Mouse (Mus musculus): ENCODE data around the gene Mrgprh. TPM values are rescaled to one million over a fixed set of nuclear protein-coding genes. Genes with fewer than 3 reads are reported as not detected.
A peak's percentile ranks its signal among the peaks of the same experiment; 100 is the strongest.

Gene Mrgprh
- polyA plus RNA-seq, 1 experiment from 2014 or later, result 0.10 TPM

GRCm38 (mm10) chr17:12858072-12858471 lies 17.8 kb upstream of the Mrgprh start:
- Histone ChIP-seq H3K27me3 (ENCODE audit: control insufficient read depth, insufficient read depth, low read length) (no peaks in the 10 kb centered on the region), H3K36me3 (ENCODE audit: control insufficient read depth, insufficient read depth, low read length) (no peaks in the 10 kb centered on the region), H3K4me2 (no peak overlapping the region), H3K9ac (ENCODE audit: low read depth, low read length) (no peak overlapping the region), H3K4me1 (ENCODE audit: control insufficient read depth, insufficient read depth, low read length) (no peaks in the 10 kb centered on the region), H3K4me3 (ENCODE audit: low read depth, low read length) (no peak overlapping the region), H3K9me3 (replicated peaks; ENCODE audit: control insufficient read depth, low read length) (no peaks in the 10 kb centered on the region), H3K27ac (ENCODE audit: low read depth, low read length) (no peak overlapping the region)
- ATAC-seq (replicated peaks; ENCODE audit: insufficient number of reproducible peaks, low FRiP score, low TSS enrichment), result no peak
- 38% methylated on average over 4 of the region's 4 CpGs for whole genome bisulfite sequencing (ENCODE audit: insufficient replicate concordance)

GRCm38 (mm10) chr17:12859006-12859520 lies 16.8 kb upstream of the Mrgprh start:
- WGBS (ENCODE audit: insufficient replicate concordance), result 72% methylated on average over 8 of the region's 8 CpGs
- no peak overlapping the region for H3K27ac ChIP-seq (ENCODE audit: low read depth, low read length)
- H3K4me3 ChIP-seq (ENCODE audit: low read depth, low read length), result no peak overlapping the region
- no peak for ATAC-seq (replicated peaks; ENCODE audit: insufficient number of reproducible peaks, low FRiP score, low TSS enrichment)
- H3K9ac ChIP-seq (ENCODE audit: low read depth, low read length), result no peak overlapping the region
- no peak overlapping the region for H3K4me2 ChIP-seq
- H3K36me3 ChIP-seq (ENCODE audit: control insufficient read depth, insufficient read depth, low read length), result no peaks in the 10 kb centered on the region
- no peaks in the 10 kb centered on the region for H3K9me3 ChIP-seq (replicated peaks; ENCODE audit: control insufficient read depth, low read length)
- H3K27me3 ChIP-seq (ENCODE audit: control insufficient read depth, insufficient read depth, low read length), result no peaks in the 10 kb centered on the region
- no peaks in the 10 kb centered on the region for H3K4me1 ChIP-seq (ENCODE audit: control insufficient read depth, insufficient read depth, low read length)

- no peak overlapping the region for H3K4me2 ChIP-seq
- no peak overlapping the region for H3K9ac ChIP-seq (ENCODE audit: low read depth, low read length)
- H3K36me3 ChIP-seq (ENCODE audit: control insufficient read depth, insufficient read depth, low read length), result no peaks in the 10 kb centered on the region
- no peak for ATAC-seq (replicated peaks; ENCODE audit: insufficient number of reproducible peaks, low FRiP score, low TSS enrichment)
- no peak overlapping the region for H3K27ac ChIP-seq (ENCODE audit: low read depth, low read length)
- H3K4me3 ChIP-seq (ENCODE audit: low read depth, low read length), result no peak overlapping the region
- 0 out of 2 replicates have a peak, but pooled peaks cover 5% of the 10 kb centered on the region for H3K4me1 ChIP-seq (ENCODE audit: control insufficient read depth, insufficient read depth, low read length)
- no peaks in the 10 kb centered on the region for H3K9me3 ChIP-seq (replicated peaks; ENCODE audit: control insufficient read depth, low read length)
- H3K27me3 ChIP-seq (ENCODE audit: control insufficient read depth, insufficient read depth, low read length), result no peaks in the 10 kb centered on the region
These were observed 11.7 kb upstream of the Mrgprh start for GRCm38 (mm10) chr17:12864111-12864510.

- no peak for ATAC-seq (replicated peaks; ENCODE audit: insufficient number of reproducible peaks, low FRiP score, low TSS enrichment)
- Histone ChIP-seq H3K27me3 (ENCODE audit: control insufficient read depth, insufficient read depth, low read length) (no peaks in the 10 kb centered on the region), H3K4me2 (no peak overlapping the region), H3K4me3 (ENCODE audit: low read depth, low read length) (no peak overlapping the region), H3K9ac (ENCODE audit: low read depth, low read length) (no peak overlapping the region), H3K9me3 (replicated peaks; ENCODE audit: control insufficient read depth, low read length) (no peaks in the 10 kb centered on the region), H3K36me3 (ENCODE audit: control insufficient read depth, insufficient read depth, low read length) (no peaks in the 10 kb centered on the region), H3K4me1 (ENCODE audit: control insufficient read depth, insufficient read depth, low read length) (0 out of 2 replicates have a peak, but pooled peaks cover 5% of the 10 kb centered on the region), H3K27ac (ENCODE audit: low read depth, low read length) (no peak overlapping the region)
- 54% methylated on average over 3 of the region's 3 CpGs for WGBS (ENCODE audit: insufficient replicate concordance)
These were observed 10.4 kb upstream of the Mrgprh start for GRCm38 (mm10) chr17:12865407-12865806.

GRCm38 (mm10) chr17:12866853-12867252 lies 9.0 kb upstream of the Mrgprh start:
- peak overlapping the region; percentile 22; the same call in 1 of the 2 replicates for H3K27ac ChIP-seq (ENCODE audit: low read depth, low read length)
- H3K27me3 ChIP-seq (ENCODE audit: control insufficient read depth, insufficient read depth, low read length), result peaks cover 4% of the 10 kb centered on the region; the same call in 1 of the 2 replicates
- H3K9ac ChIP-seq (ENCODE audit: low read depth, low read length), result 0 out of 2 replicates have a peak overlapping the region, but pooled peaks have one; percentile 28
- no peaks in the 10 kb centered on the region for H3K36me3 ChIP-seq (ENCODE audit: control insufficient read depth, insufficient read depth, low read length)
- no peak overlapping the region for H3K4me2 ChIP-seq
- ATAC-seq (replicated peaks; ENCODE audit: insufficient number of reproducible peaks, low FRiP score, low TSS enrichment), result no peak
- H3K4me1 ChIP-seq (ENCODE audit: control insufficient read depth, insufficient read depth, low read length), result 0 out of 2 replicates have a peak, but pooled peaks cover 5% of the 10 kb centered on the region
- no peaks in the 10 kb centered on the region for H3K9me3 ChIP-seq (replicated peaks; ENCODE audit: control insufficient read depth, low read length)
- H3K4me3 ChIP-seq (ENCODE audit: low read depth, low read length), result no peak overlapping the region
- WGBS (ENCODE audit: insufficient replicate concordance), result 56% methylated on average over 10 of the region's 10 CpGs

GRCm38 (mm10) chr17:12868043-12868442 lies 7.8 kb upstream of the Mrgprh start, which contains the start of gene Mas1:
TSS of gene Mas1 (minus strand) at chr17:12868143.
- no peaks in the 10 kb centered on the region for H3K9me3 ChIP-seq (replicated peaks; ENCODE audit: control insufficient read depth, low read length)
- ATAC-seq (replicated peaks; ENCODE audit: insufficient number of reproducible peaks, low FRiP score, low TSS enrichment), result 0 out of 2 replicates have a peak, but pooled peaks have one; percentile 22
- H3K9ac ChIP-seq (ENCODE audit: low read depth, low read length), result 0 out of 2 replicates have a peak within 1 kb of the TSS, but pooled peaks have one; percentile 28
- no peaks in the 10 kb centered on the region for H3K36me3 ChIP-seq (ENCODE audit: control insufficient read depth, insufficient read depth, low read length)
- H3K4me3 ChIP-seq (ENCODE audit: low read depth, low read length), result no peak within 1 kb of the TSS
- H3K27ac ChIP-seq (ENCODE audit: low read depth, low read length), result peak within 1 kb of the TSS; percentile 22; the same call in 1 of the 2 replicates
- WGBS (ENCODE audit: insufficient replicate concordance), result 45% methylated on average over 2 of the region's 2 CpGs
- peaks cover 9% of the 10 kb centered on the region; the same call in 1 of the 2 replicates for H3K27me3 ChIP-seq (ENCODE audit: control insufficient read depth, insufficient read depth, low read length)
- H3K4me1 ChIP-seq (ENCODE audit: control insufficient read depth, insufficient read depth, low read length), result 0 out of 2 replicates have a peak, but pooled peaks cover 5% of the 10 kb centered on the region
- H3K4me2 ChIP-seq, result no peak within 1 kb of the TSS

GRCm38 (mm10) chr17:12868640-12869039 lies 7.2 kb upstream of the Mrgprh start:
- Histone ChIP-seq H3K4me3 (ENCODE audit: low read depth, low read length) (no peak overlapping the region), H3K9me3 (replicated peaks; ENCODE audit: control insufficient read depth, low read length) (no peaks in the 10 kb centered on the region), H3K4me2 (no peak overlapping the region), H3K27ac (ENCODE audit: low read depth, low read length) (no peak overlapping the region), H3K4me1 (ENCODE audit: control insufficient read depth, insufficient read depth, low read length) (0 out of 2 replicates have a peak, but pooled peaks cover 5% of the 10 kb centered on the region), H3K9ac (ENCODE audit: low read depth, low read length) (0 out of 2 replicates have a peak overlapping the region, but pooled peaks have one; percentile 5), H3K27me3 (ENCODE audit: control insufficient read depth, insufficient read depth, low read length) (peaks cover 9% of the 10 kb centered on the region; the same call in 1 of the 2 replicates), H3K36me3 (ENCODE audit: control insufficient read depth, insufficient read depth, low read length) (no peaks in the 10 kb centered on the region)
- no peak for ATAC-seq (replicated peaks; ENCODE audit: insufficient number of reproducible peaks, low FRiP score, low TSS enrichment)
- whole genome bisulfite sequencing (ENCODE audit: insufficient replicate concordance), result 12% methylated on average over 4 of the region's 4 CpGs

GRCm38 (mm10) chr17:12872275-12873028 lies 3.4 kb upstream of the Mrgprh start:
- Histone ChIP-seq H3K36me3 (ENCODE audit: control insufficient read depth, insufficient read depth, low read length) (no peaks in the 10 kb centered on the region), H3K4me1 (ENCODE audit: control insufficient read depth, insufficient read depth, low read length) (0 out of 2 replicates have a peak, but pooled peaks cover 5% of the 10 kb centered on the region), H3K4me3 (ENCODE audit: low read depth, low read length) (no peak overlapping the region), H3K27ac (ENCODE audit: low read depth, low read length) (no peak overlapping the region), H3K27me3 (ENCODE audit: control insufficient read depth, insufficient read depth, low read length) (peaks cover 9% of the 10 kb centered on the region; the same call in 1 of the 2 replicates), H3K4me2 (no peak overlapping the region), H3K9me3 (replicated peaks; ENCODE audit: control insufficient read depth, low read length) (no peaks in the 10 kb centered on the region), H3K9ac (ENCODE audit: low read depth, low read length) (no peak overlapping the region)
- 66% methylated on average over 16 of the region's 16 CpGs for WGBS (ENCODE audit: insufficient replicate concordance)
- no peak for ATAC-seq (replicated peaks; ENCODE audit: insufficient number of reproducible peaks, low FRiP score, low TSS enrichment)
